Mouse (Mus musculus) ZHBTc4 (cell line): ENCODE results near the gene Ofd1.
A peak's percentile ranks its signal among the peaks of the same experiment; 100 is the strongest.

Experiments
- DNase-seq: peaks from one replicate; pipeline ENCODE4 v3.0.0-alpha.2; 2011; ENCODE audit warnings: low read depth, low spot score

Gene Ofd1

DNA sequence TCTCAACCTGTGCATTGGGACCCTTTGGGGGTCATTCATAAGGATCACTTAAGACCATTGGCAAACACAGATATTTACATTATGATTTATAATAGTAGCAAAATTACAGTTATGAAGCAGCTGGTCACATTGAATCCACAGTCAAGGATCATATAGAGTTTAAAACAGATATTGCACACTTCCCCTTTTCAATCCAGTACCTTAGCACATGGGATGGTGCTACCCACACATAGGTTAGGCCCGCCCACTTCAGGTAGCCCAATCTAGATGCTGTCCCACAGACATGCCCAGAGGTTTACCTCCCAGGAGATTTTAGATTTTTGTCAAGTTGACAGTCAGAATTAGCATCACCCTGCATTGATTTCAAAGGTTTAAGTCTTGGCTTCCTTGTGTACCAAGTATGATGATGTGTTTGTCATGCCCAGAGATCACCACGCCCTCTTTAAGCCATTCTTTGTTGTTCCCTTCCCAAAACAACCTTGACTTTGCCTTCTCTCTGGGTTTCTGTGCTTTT lies 80.5 kb downstream of the Ofd1 start:
- DNase-seq: no peak

- no peak for DNase-seq
Observed at GRCm38 (mm10) chrX:166358955-166359354, 81.5 kb downstream of the Ofd1 start.

DNA sequence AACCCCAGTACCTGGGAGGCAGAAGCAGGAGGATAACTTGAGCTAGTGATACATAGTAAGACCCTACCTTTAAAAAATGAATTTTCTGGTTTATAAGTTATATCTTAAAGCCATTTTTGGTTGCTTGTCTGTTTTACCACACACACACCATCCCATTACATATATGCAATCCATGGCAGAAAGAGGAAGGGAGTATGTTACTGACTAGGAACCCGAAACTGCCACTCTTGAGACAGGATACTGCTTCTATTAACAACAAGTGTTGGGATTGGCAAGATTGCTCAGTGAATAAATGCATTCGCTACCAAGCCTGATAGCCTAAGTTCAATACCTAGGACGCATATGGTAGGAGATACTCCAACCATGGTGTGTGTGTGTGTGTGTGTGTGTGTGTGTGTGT lies 84.2 kb downstream of the Ofd1 start:
- DNase-seq: no peak

DNA sequence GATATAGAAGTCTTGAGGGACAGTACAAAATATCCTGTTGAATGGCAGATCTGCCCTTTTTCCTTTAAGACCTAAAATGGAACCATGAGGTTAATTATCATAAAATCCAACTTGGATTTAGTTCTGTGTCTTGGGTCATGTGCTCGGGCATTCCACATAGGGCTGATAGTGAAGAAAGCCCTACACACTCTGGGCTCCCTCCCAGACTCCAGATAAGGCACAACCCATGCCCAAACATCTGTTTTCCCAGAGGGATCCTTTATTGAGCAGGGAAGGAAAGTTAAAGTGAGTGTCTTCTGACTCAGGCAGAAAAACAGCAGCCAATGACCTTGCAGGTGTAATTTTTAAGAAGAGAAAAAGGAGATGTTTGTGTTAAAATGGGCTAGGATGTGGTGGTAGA lies 85.6 kb downstream of the Ofd1 start:
- no peak for DNase-seq

DNA sequence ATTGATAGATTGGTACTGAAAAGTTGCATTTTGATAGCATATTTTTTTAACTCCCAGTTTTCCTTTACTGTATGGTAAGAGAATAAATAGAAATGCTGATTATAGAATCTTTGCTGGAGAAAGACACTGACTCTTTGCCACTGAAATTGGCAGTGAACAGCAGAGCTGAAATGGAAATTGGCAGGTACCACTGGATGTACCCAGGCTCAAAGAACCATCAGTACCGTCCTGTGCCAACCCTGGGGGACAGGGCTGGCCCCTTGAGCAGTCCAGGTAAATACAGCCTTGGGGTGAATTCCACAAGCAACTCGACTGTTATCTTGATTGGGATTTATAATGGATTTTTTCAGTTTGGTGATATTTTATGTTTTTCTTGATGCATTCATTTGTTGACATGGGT lies 87.1 kb downstream of the Ofd1 start:
- DNase-seq: no peak

- DNase-seq: peak; percentile 60
Observed at GRCm38 (mm10) chrX:166351790-166352189, 88.7 kb downstream of the Ofd1 start.

GRCm38 (mm10) chrX:166348634-166349033 lies 91.9 kb downstream of the Ofd1 start:
- no peak for DNase-seq

DNA sequence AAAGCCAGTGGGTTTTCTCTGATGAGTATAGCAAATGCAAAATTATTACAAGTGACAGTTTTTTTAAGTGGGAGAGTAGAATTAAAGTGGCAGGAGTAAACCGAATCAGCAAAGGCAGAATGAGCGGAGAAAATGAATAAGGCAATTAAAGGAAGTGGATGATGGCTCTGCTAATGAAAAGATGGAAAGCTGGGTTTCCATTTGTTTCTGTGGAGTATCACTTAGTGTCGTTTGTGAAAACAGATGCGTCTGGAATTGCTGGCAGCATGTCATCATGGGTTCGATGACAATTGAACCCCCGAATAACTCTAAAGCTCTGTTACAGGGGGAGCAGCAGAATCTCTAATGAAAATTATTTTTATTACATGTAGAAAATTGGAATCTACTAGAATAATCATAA lies 92.4 kb downstream of the Ofd1 start:
- no peak for DNase-seq

DNA sequence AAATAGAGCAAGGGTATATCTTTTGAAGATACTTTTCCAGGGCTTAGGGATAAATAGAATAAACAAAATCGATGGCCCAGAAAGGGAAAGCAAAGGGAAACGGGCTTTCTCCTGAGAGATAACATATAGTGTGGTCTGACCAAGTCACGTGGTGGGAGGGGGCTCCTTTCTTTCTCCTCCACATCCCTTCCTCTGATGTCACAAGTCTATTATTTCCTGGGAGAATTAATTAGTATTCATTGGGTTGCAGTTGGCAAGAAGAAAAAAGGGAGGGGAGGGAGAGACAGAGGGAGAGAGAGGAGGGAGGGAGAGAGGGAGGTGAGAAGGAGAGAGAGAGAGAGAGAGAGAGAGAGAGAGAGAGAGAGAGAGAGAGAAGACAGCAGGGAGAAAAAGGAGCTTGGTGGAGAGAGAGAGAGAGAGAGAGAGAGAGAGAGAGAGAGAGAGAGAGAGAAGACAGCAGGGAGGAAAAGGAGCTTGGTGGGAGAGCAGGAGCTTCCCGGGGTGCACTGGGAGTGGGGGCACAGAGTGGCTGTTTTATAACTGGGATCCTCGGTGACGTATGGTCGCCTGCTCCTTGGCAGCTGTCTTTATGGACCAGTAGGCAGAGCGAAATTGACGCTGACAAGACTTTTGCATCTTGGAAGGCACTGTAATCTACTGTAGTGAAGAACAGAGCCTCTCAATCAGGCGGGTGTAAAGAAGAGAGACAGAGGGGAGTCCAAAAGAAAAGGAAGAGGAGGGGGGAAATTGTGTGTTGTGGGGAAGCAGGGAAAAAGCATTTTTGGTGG lies 96.1 kb downstream of the Ofd1 start:
- DNase-seq: no peak

GRCm38 (mm10) chrX:166341795-166342194 lies 98.7 kb downstream of the Ofd1 start:
- DNase-seq: no peak
